Mouse (Mus musculus) cerebral cortex, adult 2 months (tissue): ENCODE results near the gene Gins2.

Experiments used
- WGBS: fragments of 180-500 bp; shearing (Covaris S2); methylation state at CpG from one replicate; pipeline ENCODE4 v1.1.7; 2018; 5-methylcytosine and 5-hydroxymethylcytosine counted together

Gene Gins2

GRCm38 (mm10) chr8:120548313-120548761 lies 40.8 kb downstream of the Gins2 start:
- 50% methylated on average over 16 of the region's 16 CpGs for WGBS

DNA sequence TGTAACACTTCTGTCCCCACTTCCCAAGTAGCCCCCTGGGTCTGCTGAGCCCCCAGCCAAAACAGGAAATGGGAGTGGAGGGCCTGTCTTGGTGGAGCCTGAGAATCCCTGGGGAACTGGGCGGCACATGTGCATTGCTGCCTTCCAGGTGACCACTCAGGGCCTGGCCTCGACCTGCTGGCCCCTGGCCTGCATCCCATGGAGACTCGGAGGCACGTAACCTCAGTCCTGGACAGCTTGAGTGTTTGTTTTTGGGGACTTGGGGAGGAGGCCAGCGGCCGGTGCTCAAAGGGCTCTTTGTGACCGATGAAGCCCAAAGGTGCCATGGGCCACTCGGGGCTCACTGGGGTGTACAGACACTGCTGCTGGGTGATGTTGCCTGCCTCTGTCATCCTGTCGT lies 41.5 kb downstream of the Gins2 start:
- WGBS = 56% methylated on average over 9 of the region's 9 CpGs

GRCm38 (mm10) chr8:120544155-120544554 lies 44.9 kb downstream of the Gins2 start:
- WGBS = 95% methylated on average over 5 of the region's 5 CpGs

DNA sequence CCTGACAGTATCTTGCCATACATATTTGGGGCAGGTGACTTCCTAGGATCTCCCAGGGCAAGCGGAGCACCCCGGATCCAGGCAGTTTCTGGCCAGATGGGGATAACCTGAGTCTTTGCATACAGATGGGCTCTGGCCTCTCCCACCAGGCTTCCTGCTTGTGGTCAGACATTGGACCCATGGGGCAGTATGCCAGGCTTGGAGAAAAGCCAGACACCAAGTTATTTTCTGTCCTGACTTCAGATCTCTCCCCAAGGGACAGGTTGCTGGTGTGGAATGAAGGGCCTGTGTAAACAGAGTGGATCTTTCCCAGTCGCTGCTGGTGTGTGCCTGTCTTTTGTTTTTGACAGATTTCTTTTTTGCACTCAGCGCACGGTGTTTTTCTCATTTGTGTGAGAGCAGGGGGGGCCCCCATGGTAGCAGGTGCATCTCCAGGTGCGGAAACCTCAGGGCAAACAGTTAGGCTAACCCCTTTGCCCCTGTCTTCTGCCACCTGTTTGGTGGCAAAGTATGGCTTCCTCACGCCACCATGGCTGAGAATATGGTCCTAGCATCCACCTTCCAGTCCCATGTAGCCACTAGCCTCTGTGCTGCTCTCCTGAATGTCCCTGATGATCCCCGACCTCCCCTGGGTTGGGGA lies 45.6 kb downstream of the Gins2 start:
- 77% methylated on average over 8 of the region's 8 CpGs for WGBS

DNA sequence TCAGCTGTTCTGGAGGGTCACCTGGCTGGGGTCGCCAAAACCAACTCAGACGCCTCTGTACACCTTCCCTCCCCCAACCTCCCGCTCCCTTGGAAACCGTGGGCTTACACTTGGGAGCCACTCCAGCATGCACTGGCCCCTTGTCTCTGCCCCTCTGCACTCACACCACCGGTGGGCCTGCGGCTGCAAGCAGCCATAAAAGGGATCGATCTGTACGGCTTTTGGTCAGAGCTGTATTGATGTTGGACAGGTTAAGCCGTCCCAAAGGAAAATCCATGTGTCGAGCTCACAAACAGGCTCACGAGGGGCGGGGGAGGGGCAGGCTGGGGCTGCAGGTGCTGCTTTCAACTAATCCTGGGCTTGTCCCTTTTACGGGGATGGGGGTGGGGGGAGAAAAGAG lies 46.1 kb downstream of the Gins2 start:
- 61% methylated on average over 13 of the region's 13 CpGs for WGBS

DNA sequence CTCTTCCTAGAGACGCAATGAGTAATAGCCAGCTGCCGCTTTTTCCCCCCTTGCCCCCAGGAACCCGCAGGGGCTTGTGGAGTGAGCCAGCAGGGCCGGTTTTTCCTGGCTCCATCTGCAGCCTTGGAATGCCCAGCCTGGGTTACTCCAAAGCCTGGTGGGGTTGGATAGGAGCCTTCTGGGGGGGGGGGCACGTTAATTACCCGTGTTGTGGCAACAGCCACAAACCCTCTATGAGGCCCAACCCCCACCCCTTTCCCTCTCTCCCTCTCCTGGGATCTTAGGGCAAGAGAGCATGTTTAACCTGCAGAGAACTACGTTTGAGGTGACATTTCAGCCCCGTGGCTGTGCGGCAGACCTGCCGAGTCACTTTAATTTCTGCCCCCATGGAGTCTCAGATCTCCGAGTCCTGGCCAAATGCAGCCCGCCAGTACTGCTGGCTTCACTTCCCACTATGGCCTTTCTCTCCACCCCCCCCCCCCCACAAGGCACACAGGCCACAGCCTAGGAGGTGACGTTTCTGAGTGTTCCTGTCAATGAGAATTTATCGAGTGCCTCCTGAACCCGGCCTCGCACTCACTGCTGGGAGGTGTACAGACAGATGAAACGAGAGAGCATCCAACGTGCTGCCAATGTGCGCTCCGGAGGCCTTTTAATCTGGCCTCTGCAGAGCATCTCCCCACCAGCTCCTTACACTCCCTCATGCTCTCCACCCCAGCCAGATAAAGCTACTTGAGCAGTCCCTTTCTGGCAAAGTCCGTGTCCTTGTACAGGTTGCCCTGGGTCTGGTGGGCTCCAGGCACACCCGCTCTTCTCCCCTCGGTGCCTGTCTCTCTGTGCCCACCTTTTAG lies 49.1 kb downstream of the Gins2 start:
- WGBS = 61% methylated on average over 23 of the region's 23 CpGs

DNA sequence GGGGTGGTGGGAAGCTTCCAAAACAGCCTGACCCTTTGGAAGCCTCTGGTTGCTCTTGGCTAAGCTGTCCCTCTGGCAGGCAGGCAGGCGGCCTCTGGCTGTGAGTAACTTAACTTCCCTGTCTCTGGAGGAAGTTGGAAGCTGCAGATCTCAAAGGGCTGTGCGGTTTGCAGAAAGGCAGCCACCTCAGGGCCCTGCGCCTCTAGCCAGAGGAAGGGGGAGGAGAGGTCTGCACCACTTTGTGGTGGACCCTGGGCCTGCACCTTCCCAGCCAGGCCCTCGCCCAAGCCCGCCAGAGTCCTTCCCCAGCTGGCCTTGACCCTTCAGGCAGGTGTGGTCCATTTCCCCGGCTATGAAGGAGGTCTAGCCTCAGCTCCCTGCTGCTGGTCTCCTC lies 49.7 kb downstream of the Gins2 start:
- WGBS = 56% methylated on average over 6 of the region's 6 CpGs

GRCm38 (mm10) chr8:120538397-120539240 lies 50.5 kb downstream of the Gins2 start:
- WGBS = 9% methylated on average over 36 of the region's 37 CpGs

DNA sequence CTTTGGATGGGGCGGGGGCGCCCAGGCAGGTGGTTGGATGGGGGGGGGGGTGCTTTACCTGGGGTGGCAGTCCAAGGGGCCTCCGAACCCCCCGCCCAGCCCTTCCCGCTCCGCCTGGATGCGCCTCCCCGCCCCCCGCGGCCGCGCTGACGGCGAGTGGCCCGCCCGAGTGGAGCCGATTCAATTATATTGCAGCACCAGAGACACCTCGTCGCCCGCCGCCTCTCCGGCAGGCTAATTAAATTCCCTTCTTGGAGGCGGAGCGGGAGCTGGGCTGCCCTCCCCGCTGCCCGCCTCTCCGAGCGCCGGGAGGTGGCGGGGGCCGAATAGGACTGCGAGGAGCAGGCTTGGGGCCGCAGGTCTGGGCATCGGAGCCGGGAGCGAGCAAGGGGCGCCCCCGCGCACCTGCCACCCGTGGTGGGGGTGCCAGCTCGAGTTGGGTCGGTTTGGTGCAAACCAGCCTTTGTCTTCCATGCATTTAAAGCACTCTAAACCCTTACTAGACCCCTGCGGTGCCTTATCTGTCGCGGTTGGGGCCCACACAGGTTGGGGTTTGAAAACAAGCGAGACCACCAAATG lies 51.2 kb downstream of the Gins2 start:
- WGBS = under 1% methylated on average over 37 of the region's 46 CpGs

DNA sequence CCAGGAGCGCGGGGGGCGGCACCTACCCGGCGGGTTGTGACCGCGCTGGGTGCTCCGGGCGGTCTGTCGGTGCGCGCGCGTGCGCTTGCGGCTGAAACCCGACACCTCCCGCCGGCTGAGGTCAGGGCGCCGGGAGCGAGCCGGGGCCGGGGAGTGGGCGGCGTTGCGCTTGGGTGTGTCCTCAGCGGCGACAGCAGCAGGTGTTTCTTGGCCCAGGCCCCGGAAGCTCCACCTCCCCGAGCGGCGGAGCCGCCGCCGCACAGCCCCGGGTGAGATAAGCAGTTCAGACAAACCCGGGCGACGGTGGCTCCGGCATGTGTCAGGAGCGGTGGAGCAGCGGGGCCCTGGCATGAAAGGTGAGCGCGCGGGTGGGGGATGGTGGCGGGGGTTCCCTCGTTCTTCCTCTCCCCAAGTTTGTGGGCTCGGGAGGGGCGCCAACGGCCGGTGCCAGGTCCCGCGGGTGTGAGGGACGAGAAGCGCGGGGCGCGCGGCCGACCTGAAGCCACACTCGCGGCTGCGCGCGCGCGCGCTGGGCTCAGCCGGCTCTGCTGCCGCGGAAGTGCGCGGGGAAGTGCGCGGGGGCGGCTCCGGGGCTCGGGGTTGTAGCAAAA lies 51.8 kb downstream of the Gins2 start:
- under 1% methylated on average over 77 of the region's 79 CpGs for WGBS

DNA sequence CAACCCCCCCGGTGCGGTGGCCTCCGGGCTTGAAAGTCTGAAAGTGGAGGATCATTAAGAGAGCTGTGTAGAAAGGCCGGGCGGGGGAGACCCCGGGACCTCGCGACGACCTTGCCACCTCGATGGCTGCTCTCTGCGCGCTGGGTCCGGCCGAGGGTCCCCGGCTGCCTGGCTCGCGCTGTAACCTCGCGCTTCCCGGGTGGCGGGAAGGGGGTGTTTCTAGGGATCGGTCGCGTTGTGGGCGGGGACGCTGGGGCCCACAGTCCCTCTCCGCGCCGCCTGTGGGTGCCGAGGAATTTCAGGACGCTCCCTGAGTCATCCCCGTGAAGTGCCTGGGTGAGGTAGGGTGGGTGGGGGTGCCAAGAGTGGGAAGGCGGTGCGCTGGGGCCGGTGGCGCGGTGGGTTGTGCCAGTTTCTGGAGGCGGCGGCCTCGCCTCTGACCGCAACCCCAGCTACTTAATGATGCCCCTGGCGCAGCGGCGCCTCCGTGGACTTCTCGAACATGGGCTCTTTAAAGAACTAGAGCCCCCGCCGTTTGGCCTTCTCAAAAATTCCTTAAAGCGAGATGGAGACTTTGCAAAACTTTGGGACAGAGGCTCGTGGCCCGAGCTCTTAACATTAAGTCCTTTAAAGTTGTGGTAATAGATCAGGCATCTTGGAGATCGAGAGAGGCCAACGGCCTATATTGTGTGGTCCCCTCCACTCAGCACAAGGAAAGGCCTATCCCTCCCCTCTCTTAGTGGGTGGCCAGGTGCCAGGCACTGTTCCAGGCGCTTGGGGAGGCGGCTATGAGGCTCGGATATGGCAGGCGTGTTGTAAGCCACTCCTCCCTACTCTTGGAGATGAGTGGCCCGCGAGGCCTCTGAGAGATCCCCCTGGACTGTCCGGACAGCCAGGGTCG lies 52.5 kb downstream of the Gins2 start:
- WGBS = under 1% methylated on average over 61 of the region's 61 CpGs

DNA sequence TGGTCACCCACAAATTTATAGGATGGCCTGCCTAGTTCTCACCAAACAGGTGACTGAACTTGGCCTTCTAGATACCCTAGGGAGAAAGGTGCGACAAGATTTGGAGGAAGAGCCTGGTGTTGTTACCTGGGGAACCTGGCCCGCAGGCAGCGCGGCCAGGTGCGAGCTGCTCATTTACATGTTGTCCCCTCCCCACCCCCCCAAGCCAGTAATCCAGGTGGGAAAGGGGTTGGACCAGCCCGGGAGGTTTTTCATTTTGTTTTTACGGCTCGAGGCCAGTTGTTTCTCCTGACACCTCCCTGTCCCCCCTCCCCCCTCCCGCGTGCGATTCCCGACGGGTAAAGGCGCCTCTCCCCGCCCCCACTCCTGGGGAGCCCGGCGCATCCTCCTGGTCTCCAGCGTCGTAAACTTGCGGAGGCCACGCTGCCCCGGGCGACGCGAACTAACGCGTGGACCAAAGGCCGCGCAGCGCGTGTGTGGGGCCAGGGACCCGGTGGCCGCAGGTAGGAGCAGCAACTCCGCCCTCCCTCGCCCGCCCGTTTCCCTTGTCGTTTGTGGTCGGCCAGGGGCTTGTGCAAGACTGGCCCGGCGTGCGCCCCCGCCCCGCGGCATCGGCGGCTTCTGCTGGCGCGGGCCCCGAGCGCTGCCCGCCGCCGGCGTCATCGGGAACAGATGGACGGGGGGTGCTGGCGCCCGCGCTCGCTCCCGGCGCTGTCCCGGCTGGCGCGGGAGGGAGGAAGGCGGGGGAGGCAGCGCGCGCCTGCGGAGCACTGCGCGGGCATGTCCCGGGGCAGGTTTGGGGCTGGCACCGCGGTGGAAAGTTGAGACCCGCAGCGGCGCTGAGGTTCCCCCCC lies 53.4 kb downstream of the Gins2 start:
- 1% methylated on average over 79 of the region's 79 CpGs for WGBS

DNA sequence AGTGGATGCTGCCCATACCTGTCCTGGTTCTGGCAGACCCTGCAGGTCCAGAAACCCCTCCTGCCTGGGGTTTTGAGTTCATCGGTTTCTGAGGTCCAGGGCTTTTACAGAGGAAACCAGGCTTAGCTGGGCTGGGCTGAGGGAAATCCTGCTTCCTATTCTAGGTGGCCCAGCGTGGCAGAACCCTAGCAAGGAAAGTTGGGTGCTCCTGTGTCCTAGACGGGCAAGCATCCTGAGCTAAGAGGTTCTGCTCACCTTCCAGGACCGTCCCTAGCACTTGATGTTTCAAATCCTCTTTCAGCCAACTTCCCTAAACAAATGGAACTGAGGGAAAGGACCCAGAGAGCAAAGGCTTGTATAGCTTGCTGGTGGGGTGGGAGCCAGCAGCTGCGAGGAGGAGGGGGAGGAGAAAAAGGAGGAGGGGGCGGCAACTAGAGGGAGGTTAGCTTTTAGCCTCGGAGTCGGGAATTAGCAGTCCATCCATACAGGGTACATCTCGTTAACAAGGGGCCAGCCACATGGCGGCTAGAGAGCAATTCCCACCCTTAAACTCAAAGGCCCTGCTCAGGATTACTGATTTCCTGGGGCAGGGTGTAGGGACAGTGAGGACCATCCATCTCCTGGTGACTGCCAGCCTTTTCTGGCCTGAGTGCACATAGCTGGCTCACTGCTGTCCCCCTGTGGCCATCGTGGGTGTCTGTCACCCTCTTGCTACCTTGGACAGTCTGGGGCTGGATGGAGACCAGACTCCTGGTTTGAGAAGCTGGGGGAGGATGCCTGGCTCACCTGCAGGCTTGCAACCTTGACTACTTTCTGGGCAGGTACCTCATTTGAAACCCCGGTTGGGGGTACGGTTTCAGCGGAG lies 54.4 kb downstream of the Gins2 start:
- WGBS = 25% methylated on average over 14 of the region's 14 CpGs

- 70% methylated on average over 8 of the region's 8 CpGs for WGBS
Measured at GRCm38 (mm10) chr8:120534080-120534479, 55.0 kb downstream of the Gins2 start.

- 69% methylated on average over 3 of the region's 3 CpGs for WGBS
Measured at GRCm38 (mm10) chr8:120533380-120533779, 55.7 kb downstream of the Gins2 start.

- WGBS = 25% methylated on average over 28 of the region's 29 CpGs
Measured at GRCm38 (mm10) chr8:120532517-120533215, 56.4 kb downstream of the Gins2 start.

GRCm38 (mm10) chr8:120531775-120532516 lies 57.2 kb downstream of the Gins2 start:
- WGBS = 52% methylated on average over 10 of the region's 10 CpGs
